Mouse (Mus musculus): ENCODE data around the gene Ror1. TPM values are rescaled to one million over a fixed set of nuclear protein-coding genes. Genes with fewer than 3 reads are reported as not detected.

Ror1 gene
- polyA plus RNA-seq, 1 experiment = 0.06 TPM

GRCm38 (mm10) chr4:100368691-100369090 lies 273.1 kb downstream of the Ror1 start:
- Histone ChIP-seq H3K27me3 (ENCODE audit: control insufficient read depth, insufficient read depth, insufficient read length) (no peaks in the 10 kb centered on the region), H3K36me3 (ENCODE audit: control insufficient read depth, insufficient read depth) (no peaks in the 10 kb centered on the region), H3K79me2 (ENCODE audit: control insufficient read depth, insufficient read depth) (no peaks in the 10 kb centered on the region), H3K4me2 (ENCODE audit: low read depth) (no peak overlapping the region), H3ac (ENCODE audit: control insufficient read depth, insufficient read length) (no peak overlapping the region), H3K4me3 (no peak overlapping the region)
- TF ChIP-seq SRF (IDR thresholded peaks at IDR 0.05; ENCODE audit: control insufficient read depth, insufficient read length, low read depth) = no peak
- TF ChIP-seq REST (IDR thresholded peaks at IDR 0.05; ENCODE audit: insufficient read depth, insufficient read length) = no peak
- no peak for TF ChIP-seq CEBPB (IDR thresholded peaks at IDR 0.05; ENCODE audit: insufficient read depth, poor library complexity, severe bottlenecking)
- TF ChIP-seq E2F4 (IDR thresholded peaks at IDR 0.05; ENCODE audit: insufficient read depth) = no peak
- no peak for TF ChIP-seq MAX (IDR thresholded peaks at IDR 0.05; ENCODE audit: low read depth)
- no peak for TF ChIP-seq MYOD1 (IDR thresholded peaks at IDR 0.05; ENCODE audit: control insufficient read depth in 1 of 3, insufficient read length in 2 of 3, low read depth in 2 of 3)
- TF ChIP-seq USF1 (IDR thresholded peaks at IDR 0.05; ENCODE audit: low read depth) = no peak

GRCm38 (mm10) chr4:100369541-100370174 lies 274.1 kb downstream of the Ror1 start:
- TF ChIP-seq E2F4 (IDR thresholded peaks at IDR 0.05; ENCODE audit: insufficient read depth) = no peak
- TF ChIP-seq USF1 (IDR thresholded peaks at IDR 0.05; ENCODE audit: low read depth) = no peak
- no peak for TF ChIP-seq SRF (IDR thresholded peaks at IDR 0.05; ENCODE audit: control insufficient read depth, insufficient read length, low read depth)
- no peak for TF ChIP-seq CEBPB (IDR thresholded peaks at IDR 0.05; ENCODE audit: insufficient read depth, poor library complexity, severe bottlenecking)
- no peak for TF ChIP-seq TCF3 (IDR thresholded peaks at IDR 0.05; ENCODE audit: insufficient read length, low read depth)
- no peak for TF ChIP-seq TCF12 (IDR thresholded peaks at IDR 0.05; ENCODE audit: insufficient read depth, poor library complexity, severe bottlenecking)
- TF ChIP-seq POLR2AphosphoS2 (IDR thresholded peaks at IDR 0.05; ENCODE audit: insufficient read length, low read depth) = no peak
- no peak for TF ChIP-seq REST (IDR thresholded peaks at IDR 0.05; ENCODE audit: insufficient read depth, insufficient read length)
- no peak for TF ChIP-seq MYOG (IDR thresholded peaks at IDR 0.05; ENCODE audit: control insufficient read depth in 1 of 3, insufficient read depth in 1 of 3, insufficient read length in 2 of 3, low read depth in 2 of 3)
- no peak for TF ChIP-seq MYOD1 (IDR thresholded peaks at IDR 0.05; ENCODE audit: control insufficient read depth in 1 of 3, insufficient read length in 2 of 3, low read depth in 2 of 3)
- no peak for TF ChIP-seq POLR2A (IDR thresholded peaks at IDR 0.05; ENCODE audit: insufficient read length, low read depth)
- no peak for TF ChIP-seq MAX (IDR thresholded peaks at IDR 0.05; ENCODE audit: low read depth)
- Histone ChIP-seq H3K36me3 (ENCODE audit: control insufficient read depth, insufficient read depth) (no peaks in the 10 kb centered on the region), H3K79me2 (ENCODE audit: control insufficient read depth, insufficient read depth) (no peaks in the 10 kb centered on the region), H3K4me3 (no peak overlapping the region), H3ac (ENCODE audit: control insufficient read depth, insufficient read length) (no peak overlapping the region), H3K4me2 (ENCODE audit: low read depth) (no peak overlapping the region), H3K27me3 (ENCODE audit: control insufficient read depth, insufficient read depth, insufficient read length) (no peaks in the 10 kb centered on the region)

GRCm38 (mm10) chr4:100372806-100373205 lies 277.2 kb downstream of the Ror1 start:
- Histone ChIP-seq H3K4me3 (no peak overlapping the region), H3K27me3 (ENCODE audit: control insufficient read depth, insufficient read depth, insufficient read length) (no peaks in the 10 kb centered on the region), H3K4me2 (ENCODE audit: low read depth) (no peak overlapping the region), H3K79me2 (ENCODE audit: control insufficient read depth, insufficient read depth) (no peaks in the 10 kb centered on the region), H3ac (ENCODE audit: control insufficient read depth, insufficient read length) (no peak overlapping the region), H3K36me3 (ENCODE audit: control insufficient read depth, insufficient read depth) (no peaks in the 10 kb centered on the region)
- no peak for TF ChIP-seq POLR2A (IDR thresholded peaks at IDR 0.05; ENCODE audit: insufficient read length, low read depth)
- no peak for TF ChIP-seq TCF3 (IDR thresholded peaks at IDR 0.05; ENCODE audit: insufficient read length, low read depth)
- no peak for TF ChIP-seq E2F4 (IDR thresholded peaks at IDR 0.05; ENCODE audit: insufficient read depth)
- TF ChIP-seq CEBPB (IDR thresholded peaks at IDR 0.05; ENCODE audit: insufficient read depth, poor library complexity, severe bottlenecking) = no peak

- Histone ChIP-seq H3K4me3 (no peak overlapping the region), H3K4me2 (ENCODE audit: low read depth) (no peak overlapping the region), H3K27me3 (ENCODE audit: control insufficient read depth, insufficient read depth, insufficient read length) (no peaks in the 10 kb centered on the region), H3K36me3 (ENCODE audit: control insufficient read depth, insufficient read depth) (no peaks in the 10 kb centered on the region), H3K79me2 (ENCODE audit: control insufficient read depth, insufficient read depth) (no peaks in the 10 kb centered on the region), H3ac (ENCODE audit: control insufficient read depth, insufficient read length) (no peak overlapping the region)
- TF ChIP-seq REST (IDR thresholded peaks at IDR 0.05; ENCODE audit: insufficient read depth, insufficient read length) = no peak
- TF ChIP-seq SRF (IDR thresholded peaks at IDR 0.05; ENCODE audit: control insufficient read depth, insufficient read length, low read depth) = no peak
- TF ChIP-seq TCF12 (IDR thresholded peaks at IDR 0.05; ENCODE audit: insufficient read depth, poor library complexity, severe bottlenecking) = no peak
- no peak for TF ChIP-seq E2F4 (IDR thresholded peaks at IDR 0.05; ENCODE audit: insufficient read depth)
- no peak for TF ChIP-seq MYOG (IDR thresholded peaks at IDR 0.05; ENCODE audit: control insufficient read depth in 1 of 3, insufficient read depth in 1 of 3, insufficient read length in 2 of 3, low read depth in 2 of 3)
- TF ChIP-seq TCF3 (IDR thresholded peaks at IDR 0.05; ENCODE audit: insufficient read length, low read depth) = no peak
- TF ChIP-seq POLR2A (IDR thresholded peaks at IDR 0.05; ENCODE audit: insufficient read length, low read depth) = no peak
- TF ChIP-seq MYOD1 (IDR thresholded peaks at IDR 0.05; ENCODE audit: control insufficient read depth in 1 of 3, insufficient read length in 2 of 3, low read depth in 2 of 3) = no peak
- no peak for TF ChIP-seq MAX (IDR thresholded peaks at IDR 0.05; ENCODE audit: low read depth)
- TF ChIP-seq USF1 (IDR thresholded peaks at IDR 0.05; ENCODE audit: low read depth) = no peak
- TF ChIP-seq POLR2AphosphoS2 (IDR thresholded peaks at IDR 0.05; ENCODE audit: insufficient read length, low read depth) = no peak
- no peak for TF ChIP-seq CEBPB (IDR thresholded peaks at IDR 0.05; ENCODE audit: insufficient read depth, poor library complexity, severe bottlenecking)
Observed at GRCm38 (mm10) chr4:100373780-100374179, 278.2 kb downstream of the Ror1 start.

GRCm38 (mm10) chr4:100375286-100375685 lies 279.7 kb downstream of the Ror1 start:
- TF ChIP-seq E2F4 (IDR thresholded peaks at IDR 0.05; ENCODE audit: insufficient read depth) (no peak), MAX (IDR thresholded peaks at IDR 0.05; ENCODE audit: low read depth) (no peak), SRF (IDR thresholded peaks at IDR 0.05; ENCODE audit: control insufficient read depth, insufficient read length, low read depth) (no peak), TCF12 (IDR thresholded peaks at IDR 0.05; ENCODE audit: insufficient read depth, poor library complexity, severe bottlenecking) (no peak), POLR2A (IDR thresholded peaks at IDR 0.05; ENCODE audit: insufficient read length, low read depth) (no peak), USF1 (IDR thresholded peaks at IDR 0.05; ENCODE audit: low read depth) (no peak), MYOG (IDR thresholded peaks at IDR 0.05; ENCODE audit: control insufficient read depth in 1 of 3, insufficient read depth in 1 of 3, insufficient read length in 2 of 3, low read depth in 2 of 3) (no peak), MYOD1 (IDR thresholded peaks at IDR 0.05; ENCODE audit: control insufficient read depth in 1 of 3, insufficient read length in 2 of 3, low read depth in 2 of 3) (no peak), CEBPB (IDR thresholded peaks at IDR 0.05; ENCODE audit: insufficient read depth, poor library complexity, severe bottlenecking) (no peak), POLR2AphosphoS2 (IDR thresholded peaks at IDR 0.05; ENCODE audit: insufficient read length, low read depth) (no peak), TCF3 (IDR thresholded peaks at IDR 0.05; ENCODE audit: insufficient read length, low read depth) (no peak), REST (IDR thresholded peaks at IDR 0.05; ENCODE audit: insufficient read depth, insufficient read length) (no peak)
- H3K27me3 ChIP-seq (ENCODE audit: control insufficient read depth, insufficient read depth, insufficient read length) = no peaks in the 10 kb centered on the region
- H3K4me2 ChIP-seq (ENCODE audit: low read depth) = no peak overlapping the region
- H3ac ChIP-seq (ENCODE audit: control insufficient read depth, insufficient read length) = no peak overlapping the region
- H3K4me3 ChIP-seq = no peak overlapping the region
- no peaks in the 10 kb centered on the region for H3K79me2 ChIP-seq (ENCODE audit: control insufficient read depth, insufficient read depth)
- H3K36me3 ChIP-seq (ENCODE audit: control insufficient read depth, insufficient read depth) = no peaks in the 10 kb centered on the region
